Mouse (Mus musculus) neural tube, embryonic 10.5 days (tissue): Measurements from ENCODE around the gene Ptger1.

Source experiments
- DNase-seq: peaks from one replicate; pipeline ENCODE4 v3.0.0-alpha.2; 2017; ENCODE audit warnings: low spot score; ENCODE audit errors: extremely low spot score

The Ptger1 gene

DNA sequence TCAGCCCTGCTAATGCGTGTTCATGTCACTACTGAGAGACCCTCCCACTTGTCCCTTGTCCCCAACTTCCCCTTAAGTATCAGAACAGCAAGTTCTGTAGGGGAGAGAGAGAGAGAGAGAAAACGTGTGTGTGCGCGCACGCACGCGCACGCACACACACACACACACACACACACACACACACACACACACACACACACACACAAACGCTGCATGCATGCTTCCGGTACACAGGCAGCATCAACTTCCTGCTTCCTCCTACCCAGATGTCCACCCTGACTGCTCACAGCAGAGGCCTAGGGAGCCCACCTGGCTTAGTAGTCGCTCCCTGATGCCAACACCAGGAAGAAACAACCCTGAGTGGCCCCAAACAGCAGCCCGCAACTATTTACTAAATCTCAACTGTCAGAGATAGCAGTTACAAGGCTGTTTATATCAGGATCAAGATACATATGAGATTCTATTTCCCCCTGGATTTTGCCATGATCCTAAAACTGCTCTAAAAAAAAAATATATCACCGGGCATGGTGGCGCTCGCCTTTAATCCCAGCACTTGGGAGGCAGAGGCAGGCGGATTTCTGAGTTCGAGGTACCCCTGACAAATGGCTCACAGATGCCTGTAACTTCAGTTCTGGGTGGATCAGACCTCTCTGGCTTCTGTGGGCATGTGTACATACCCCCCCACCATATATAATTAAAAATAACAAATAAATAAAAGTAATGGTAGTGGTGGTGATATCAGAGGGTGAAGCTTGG, 29.1 kb downstream of the Ptger1 start:
- no peak for DNase-seq

DNA sequence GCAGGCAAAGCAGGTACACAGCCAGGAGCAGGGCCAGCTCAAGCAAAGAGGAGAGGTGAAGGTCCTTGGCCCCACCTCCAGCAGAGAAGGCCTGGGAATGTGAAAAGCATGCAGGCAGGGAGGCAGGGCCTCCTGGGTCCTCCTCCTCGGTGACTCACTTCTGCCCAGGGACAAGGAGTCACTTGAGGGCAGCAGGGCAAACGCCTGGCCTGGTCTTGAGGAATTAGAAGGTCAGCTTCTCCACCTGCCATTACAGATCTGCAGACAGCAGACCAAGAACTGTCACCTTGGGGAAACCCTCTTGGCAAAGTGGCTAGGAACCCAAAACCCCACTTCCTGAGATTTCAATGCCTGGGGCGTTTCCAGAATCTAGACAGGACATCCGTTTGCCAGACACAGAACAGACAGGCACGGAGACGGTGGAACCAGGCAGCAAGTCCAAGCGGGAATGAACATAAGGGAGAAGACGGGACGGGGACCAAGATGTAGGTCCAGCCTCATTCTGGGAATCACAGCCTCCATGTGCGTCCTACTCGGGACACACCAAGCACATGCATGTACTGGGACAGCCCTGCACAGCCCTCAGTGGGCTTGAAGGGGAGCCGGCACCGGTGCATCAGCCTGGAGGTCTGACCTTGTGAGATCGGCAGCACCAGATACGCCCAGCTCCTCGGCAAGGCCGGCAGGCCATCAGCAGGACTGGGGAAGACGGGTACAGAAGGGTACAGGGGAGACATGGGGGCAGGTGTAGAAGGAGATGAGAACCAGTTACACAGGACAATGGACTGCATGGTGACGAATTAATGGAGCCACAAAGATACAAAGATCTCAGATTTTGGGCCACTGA, 31.1 kb downstream of the Ptger1 start:
- peak; percentile 24 for DNase-seq

- DNase-seq, result peak; percentile 46
These were observed 31.8 kb downstream of the Ptger1 start for GRCm38 (mm10) chr8:83698291-83698660.

DNA sequence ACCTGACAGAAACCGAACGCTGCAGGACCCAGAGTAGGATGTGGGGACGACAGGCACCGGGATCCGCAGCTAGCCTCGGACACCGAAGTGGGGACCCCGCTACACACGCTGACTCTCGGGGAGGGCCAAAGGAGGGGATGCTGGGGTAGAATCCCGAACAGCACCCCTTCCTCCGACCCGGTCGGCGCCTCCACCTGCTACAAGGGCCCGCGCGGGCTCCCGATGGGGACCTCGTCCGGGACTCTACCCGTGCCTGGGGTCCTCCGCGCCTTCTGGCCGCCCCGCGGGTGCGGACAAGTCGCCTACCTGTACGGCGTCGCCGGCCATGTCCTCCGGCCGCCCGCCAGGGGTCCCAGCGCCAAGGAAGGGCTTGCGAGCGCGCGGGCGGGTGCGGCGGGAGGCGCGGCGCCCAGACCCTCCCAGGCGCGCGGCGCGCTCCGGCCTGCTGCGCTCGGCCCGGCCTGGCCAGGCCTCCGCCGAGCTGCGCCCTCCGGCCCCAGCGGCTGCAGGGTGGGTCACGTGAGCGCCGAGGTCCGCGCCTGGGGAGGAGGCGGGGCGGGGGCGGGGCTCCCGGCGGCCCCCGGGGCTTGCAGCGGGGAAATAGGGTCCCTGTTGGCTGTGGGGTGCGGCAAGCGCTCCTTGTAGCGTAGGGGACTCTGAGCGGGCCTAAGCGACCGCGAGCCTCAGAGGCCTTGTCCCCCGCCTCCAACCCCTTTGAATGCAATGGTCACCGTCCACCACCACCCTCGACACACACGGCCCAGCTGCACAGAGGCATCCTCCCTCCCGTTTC, 32.4 kb downstream of the Ptger1 start, which contains the start of gene Pkn1:
TSS of gene Pkn1 (minus strand) at position 519 of the 793 bp plus-strand sequence.
- DNase-seq, result peak; percentile 88

DNA sequence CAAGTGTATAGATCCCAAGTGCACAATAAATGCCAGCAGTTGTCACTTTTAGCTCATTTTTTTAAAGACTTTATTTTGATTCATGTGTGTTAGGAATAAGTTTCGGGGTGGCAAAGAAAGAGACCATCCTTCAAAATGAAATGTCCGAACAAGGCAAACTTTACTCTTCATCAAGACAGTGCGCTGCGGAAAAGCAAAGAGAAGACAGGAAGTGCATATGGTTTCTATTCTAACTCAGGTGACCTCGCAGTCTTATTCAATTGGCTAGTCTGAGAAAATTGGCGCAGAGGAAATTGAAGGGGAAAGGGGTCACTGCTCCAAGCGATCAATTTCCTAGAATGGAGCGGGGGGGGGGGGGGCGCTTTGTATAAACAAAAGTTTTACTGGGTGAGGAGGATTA, 33.1 kb downstream of the Ptger1 start:
- no peak for DNase-seq

DNA sequence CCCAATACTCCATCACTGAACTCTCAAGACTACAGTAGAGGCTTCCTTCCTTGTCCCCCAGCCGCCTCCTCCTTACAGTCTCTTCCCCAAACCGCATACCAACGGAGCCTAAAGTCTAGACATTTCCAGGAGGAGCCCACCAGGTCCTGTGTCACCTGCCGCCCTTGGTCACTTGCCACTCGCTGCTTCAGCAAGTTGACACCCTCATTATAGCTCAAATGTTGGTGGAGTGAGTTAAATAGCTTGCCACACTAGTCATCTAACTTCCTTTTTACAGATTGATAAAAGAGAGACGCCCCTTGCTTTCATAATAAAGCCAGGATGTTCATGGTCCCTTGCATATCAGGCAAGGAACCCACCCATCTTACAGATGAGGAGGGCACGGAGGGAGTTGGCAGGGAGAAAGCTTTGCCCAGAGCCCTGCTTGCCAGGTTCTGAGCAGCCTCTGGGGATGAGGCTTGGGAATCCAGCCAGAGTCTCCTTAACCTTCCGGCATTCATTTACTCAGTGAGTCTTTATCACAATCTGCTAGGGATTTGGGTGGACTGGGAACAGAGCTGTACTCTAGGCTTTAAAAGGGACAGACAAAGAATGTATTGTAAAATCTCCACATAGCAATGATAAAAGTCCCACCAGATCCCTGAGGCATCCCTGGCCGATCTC, 34.1 kb downstream of the Ptger1 start:
- DNase-seq, result no peak

DNA sequence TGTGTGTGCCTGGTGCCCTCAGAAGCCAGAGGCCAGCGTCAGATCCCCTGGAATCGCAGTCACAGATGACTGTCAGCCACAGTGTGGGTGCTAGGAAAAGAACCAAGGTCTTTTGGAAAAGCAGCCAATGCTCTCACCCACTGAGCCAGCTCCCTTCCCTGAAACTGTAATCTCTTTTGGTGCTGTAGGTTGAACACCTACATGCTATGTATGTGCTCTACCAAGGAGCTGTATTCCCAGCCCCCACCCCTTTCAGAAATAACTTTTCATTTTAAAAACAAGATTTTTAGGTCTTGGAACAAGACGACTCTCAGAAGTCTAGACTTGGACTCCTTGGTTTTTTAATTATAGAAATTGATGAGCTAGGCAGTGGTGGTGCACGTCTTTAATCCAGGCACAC, 36.9 kb downstream of the Ptger1 start:
- no peak for DNase-seq

DNA sequence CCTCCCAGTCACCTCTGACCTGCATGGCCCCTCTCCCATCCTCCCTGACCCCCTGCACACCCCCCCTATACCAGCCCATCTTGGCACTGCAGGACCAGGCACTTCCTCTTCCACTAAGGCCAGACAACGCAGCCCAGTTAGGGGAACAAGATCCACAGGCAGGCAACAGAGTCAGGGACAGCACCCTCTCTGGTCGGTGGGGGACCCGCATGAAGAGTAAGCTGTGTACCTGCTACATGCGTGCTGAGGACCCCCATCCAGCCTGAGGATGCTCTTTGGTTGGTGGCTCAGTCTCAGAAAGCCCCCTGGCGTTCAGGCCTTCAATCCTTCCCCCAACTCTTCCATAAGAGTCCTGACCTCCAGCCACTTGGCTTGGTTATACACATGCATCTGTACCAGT, 39.9 kb downstream of the Ptger1 start:
- no peak for DNase-seq

- DNase-seq, result no peak
These were observed 41.1 kb downstream of the Ptger1 start for GRCm38 (mm10) chr8:83707554-83707953.

DNA sequence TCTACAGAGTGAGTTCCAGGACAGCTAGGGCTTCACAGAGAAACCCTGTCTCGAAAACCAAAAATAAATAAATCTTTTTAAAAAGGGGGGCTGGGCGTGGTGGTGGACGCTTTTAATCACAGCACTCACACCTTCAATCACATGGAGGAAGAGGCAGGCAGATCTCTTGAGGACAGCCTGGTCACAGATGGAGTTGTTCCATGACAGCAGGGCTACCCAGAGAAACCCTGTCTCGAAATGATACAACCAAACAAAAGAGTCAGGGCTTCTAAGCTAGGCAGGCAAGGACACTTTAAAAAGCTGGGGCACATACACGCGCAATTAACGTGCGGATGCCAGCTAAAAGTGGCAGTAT, 48.2 kb downstream of the Ptger1 start:
- no peak for DNase-seq

- peak; percentile 96 for DNase-seq
These were observed 48.7 kb downstream of the Ptger1 start, which contains the start of gene Ddx39 for GRCm38 (mm10) chr8:83715031-83715690. Ddx39 (plus strand) TSS chr8:83715177.

- DNase-seq, result no peak
These were observed 49.3 kb downstream of the Ptger1 start for GRCm38 (mm10) chr8:83715771-83716170.

GRCm38 (mm10) chr8:83716563-83716962, 50.1 kb downstream of the Ptger1 start:
- no peak for DNase-seq

GRCm38 (mm10) chr8:83719048-83719447, 52.6 kb downstream of the Ptger1 start:
- no peak for DNase-seq

DNA sequence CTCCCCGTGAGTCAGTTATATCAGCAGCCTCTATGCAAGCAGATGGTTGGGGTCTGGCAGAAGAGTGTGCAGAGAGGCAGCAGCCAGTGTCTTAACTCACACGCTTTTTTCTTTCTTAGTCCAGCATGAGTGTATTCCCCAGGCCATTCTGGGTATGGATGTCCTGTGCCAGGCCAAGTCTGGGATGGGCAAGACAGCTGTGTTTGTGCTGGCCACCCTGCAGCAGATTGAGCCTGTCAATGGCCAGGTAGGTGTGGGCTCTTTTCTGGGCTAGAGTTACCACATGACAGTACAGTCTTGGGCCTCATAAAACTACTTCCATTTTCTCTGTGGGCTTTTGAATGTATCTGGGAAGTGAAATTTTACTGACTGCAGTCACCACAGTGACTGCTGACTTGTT, 53.2 kb downstream of the Ptger1 start:
- DNase-seq, result no peak

GRCm38 (mm10) chr8:83721405-83722025, 55.0 kb downstream of the Ptger1 start:
- DNase-seq, result no peak
